Mouse (Mus musculus): ENCODE measurements around the gene Hsdl1. TPM values are rescaled to one million over a fixed set of nuclear protein-coding genes. Genes with fewer than 3 reads are reported as not detected.

Hsdl1 gene
- 10 to 100 TPM; 57.0 to 67.7 TPM for total RNA-seq (2023)

DNA sequence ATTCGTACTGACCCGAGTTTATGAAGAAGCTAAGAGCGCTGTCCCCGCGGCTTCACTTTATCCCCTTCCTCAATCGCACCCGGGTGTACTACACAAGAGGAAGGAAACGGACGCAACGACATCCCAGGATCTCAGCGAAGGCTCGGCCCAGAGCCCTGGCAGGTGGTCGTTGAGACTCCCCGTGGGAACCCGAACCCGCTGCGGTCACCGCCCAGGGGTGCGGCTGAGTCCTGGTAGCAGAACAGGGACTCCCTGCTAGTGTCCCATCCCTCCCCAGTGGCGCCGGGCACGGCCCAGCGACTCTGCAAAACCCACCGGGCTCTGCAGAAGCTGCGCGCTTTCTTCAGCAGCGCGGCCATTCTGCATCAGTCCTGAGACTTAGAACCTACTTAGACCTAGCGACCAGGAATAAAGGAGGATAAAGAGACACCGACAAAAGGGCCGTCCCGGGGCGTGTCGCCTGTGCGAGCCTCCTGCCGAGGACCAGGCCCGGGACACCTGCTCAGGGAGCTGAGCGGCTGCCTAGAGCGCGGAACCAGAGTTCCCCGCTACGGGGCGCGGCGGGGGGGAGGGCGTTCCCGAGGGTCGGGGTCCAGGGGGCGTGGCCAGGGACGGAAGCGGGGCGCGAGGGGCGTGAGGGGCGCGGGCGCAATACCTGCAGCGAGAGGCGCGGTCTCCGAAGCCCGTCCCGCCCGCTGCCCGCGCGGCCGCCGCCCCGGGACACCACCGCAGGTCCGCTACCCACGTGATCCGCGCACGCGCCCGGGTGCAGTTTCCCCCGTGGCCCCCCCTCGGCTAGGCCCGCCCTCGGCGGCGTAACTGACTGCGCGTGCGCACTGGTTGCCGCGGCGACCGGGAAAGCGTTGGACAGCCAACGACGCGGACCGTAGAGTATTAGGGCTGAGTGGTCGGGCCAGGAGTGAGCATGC, at the start of gene Hsdl1, which contains the start of gene Dnaaf1:
TSS of gene Hsdl1 (minus strand) at position 747 of the 929 bp plus-strand sequence.
TSS of gene Dnaaf1 (plus strand) at position 799 of the 929 bp plus-strand sequence.

DNA sequence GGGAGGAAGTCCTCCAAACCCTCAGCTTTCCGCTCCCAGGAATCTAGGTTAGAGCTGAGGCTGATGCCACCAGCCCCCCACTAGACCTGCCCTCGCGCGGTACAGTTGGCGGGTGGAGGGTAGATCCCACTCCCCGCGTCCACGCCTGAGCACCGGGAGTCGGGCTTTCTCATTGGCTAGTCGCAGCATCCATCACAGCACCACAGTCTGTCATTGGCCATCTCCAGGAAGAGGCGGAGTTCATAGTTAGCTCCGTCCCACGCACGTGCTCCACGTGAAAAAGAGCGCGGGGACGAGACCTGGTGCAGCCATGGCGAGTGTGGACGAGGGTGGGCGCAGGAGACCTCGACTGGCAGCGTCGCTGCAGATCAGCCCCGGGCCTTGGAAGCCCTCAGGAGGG, 37.5 kb upstream of the Hsdl1 start, which contains the start of gene Adad2:
TSS of gene Adad2 (plus strand) at position 277 of the 400 bp plus-strand sequence.

DNA sequence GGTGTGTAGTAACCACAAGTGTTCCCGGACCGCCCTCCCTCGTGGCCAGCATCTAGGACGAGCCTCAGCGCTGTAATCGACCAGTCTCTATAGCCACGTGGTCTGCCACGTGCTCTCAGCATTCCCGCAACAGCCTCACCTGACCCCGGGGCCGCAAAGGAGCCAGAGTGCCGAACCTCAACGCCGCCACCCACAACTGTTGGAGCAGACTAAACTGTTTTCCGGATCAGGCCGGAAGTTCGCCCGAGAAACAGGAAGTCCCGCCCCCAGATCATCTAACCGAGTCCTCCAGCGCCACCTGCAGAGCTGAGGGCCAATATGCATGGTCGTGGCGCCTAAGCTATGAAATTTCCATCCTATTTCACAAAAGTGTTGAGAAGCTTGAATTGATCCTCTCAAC, 30.0 kb upstream of the Hsdl1 start, which contains the start of gene Taf1c:
TSS of gene Taf1c (minus strand) at position 227 of the 400 bp plus-strand sequence.

DNA sequence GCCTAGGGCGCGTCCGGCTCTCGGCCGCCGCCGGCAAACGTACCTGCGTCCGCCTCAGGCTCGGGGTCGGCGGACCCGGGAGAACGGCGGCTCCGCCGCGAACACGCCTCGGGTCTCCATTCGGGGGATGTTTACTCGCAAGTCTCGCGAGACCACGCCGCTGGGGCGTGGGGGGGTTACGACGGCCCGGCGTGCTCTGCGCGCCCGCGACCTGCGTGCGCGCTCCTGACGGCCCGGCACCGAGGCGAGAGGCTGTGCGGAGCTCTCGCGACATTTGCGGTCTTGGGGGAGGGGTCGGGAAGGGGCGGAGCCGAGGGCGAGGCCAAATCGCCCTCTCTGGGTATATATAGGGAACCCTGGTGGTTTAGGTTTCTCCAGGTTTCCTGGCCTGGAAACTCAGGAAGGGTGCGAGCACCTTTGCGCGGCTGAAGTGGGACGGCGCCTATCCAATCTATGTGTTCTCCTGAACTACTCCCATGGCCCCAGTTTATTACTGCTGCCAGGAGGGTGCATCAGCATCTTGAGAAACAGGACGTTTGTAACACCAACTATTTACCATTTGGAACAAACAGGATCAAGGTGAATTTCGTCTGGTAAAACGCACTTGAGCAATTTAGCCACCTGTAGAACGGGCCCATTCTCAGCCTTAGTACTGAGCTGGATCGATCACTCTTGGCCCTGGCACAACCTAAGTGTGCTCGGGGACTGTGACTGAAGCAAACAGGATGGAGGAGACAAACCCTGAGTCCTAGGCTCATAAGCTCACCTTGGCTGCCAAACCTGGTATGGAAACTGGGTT, 16.2 kb downstream of the Hsdl1 start, which contains the start of gene Mbtps1:
TSS of gene Mbtps1 (minus strand) at position 133 of the 799 bp plus-strand sequence.

Other genes with a start within 250 kb of the Hsdl1 start
- 10 to 100 TPM; 72.3 to 89.6 TPM for gene Hsbp1, start 230.7 kb downstream of the Hsdl1 start, total RNA-seq (2023)
- 10 to 100 TPM; 15.5 to 16.5 TPM for gene Mlycd, start 180.3 kb downstream of the Hsdl1 start, total RNA-seq (2023)
- gene Osgin1, start 141.1 kb downstream of the Hsdl1 start, total RNA-seq (2023): 1 to 10 TPM; 4.5 to 4.6 TPM
- not detected for gene Necab2, start 128.5 kb downstream of the Hsdl1 start, total RNA-seq (2023)
- under 1 TPM in 1 of 2 experiments, not detected in 1; 0.50 TPM for gene Slc38a8, start 73.5 kb downstream of the Hsdl1 start, total RNA-seq (2023)
- 100 to 1,000 TPM; 123 to 129 TPM for gene Mbtps1, start 16.4 kb downstream of the Hsdl1 start, total RNA-seq (2023)
- gene Dnaaf1, start 52 bp upstream of the Hsdl1 start, total RNA-seq (2023): not detected
- 10 to 100 TPM; 16.6 to 22.2 TPM for gene Taf1c, start 30.0 kb upstream of the Hsdl1 start, total RNA-seq (2023)
- not detected for gene Adad2, start 37.6 kb upstream of the Hsdl1 start, total RNA-seq (2023)
- gene Kcng4, start 60.5 kb upstream of the Hsdl1 start, total RNA-seq (2023): not detected
- not detected for gene Wfdc1, start 91.2 kb upstream of the Hsdl1 start, total RNA-seq (2023)
- not detected for gene Atp2c2, start 124.8 kb upstream of the Hsdl1 start, total RNA-seq (2023)
- gene Tldc1, start 203.2 kb upstream of the Hsdl1 start, total RNA-seq (2023): 1 to 10 TPM; 5.8 to 8.0 TPM